Mouse (Mus musculus): ENCODE measurements around the gene Smok3c. TPM values are rescaled to one million over a fixed set of nuclear protein-coding genes. Genes with fewer than 3 reads are reported as not detected.
"Not testable (repeated sequence)": the region's sequence is repeated elsewhere in the genome, so short reads cannot be mapped to it uniquely, and the experiment has no call there.

The Smok3c gene
- polyA plus RNA-seq (2015; fragmentation: Nextera tagmentation; extraction: Ambion mirVana), result not detected in 2 replicates

GRCm38 (mm10) chr5:138052894-138053293, at the start of gene Smok3c:
Gene Smok3c, plus strand, starts transcription at chr5:138053194.
- not testable (repeated sequence) for H3K27ac ChIP-seq (ENCODE audit: low read depth, low read length); H3K36me3 ChIP-seq (ENCODE audit: control insufficient read depth, insufficient read depth); H3K4me2 ChIP-seq (replicated peaks; ENCODE audit: low read depth); H3K4me1 ChIP-seq (replicated peaks; ENCODE audit: control insufficient read depth, insufficient read depth, low read length); H3K27me3 ChIP-seq (replicated peaks; ENCODE audit: control insufficient read depth, insufficient read depth, low read length); ATAC-seq; H3K4me3 ChIP-seq (ENCODE audit: low read depth, low read length); H3K9me3 ChIP-seq (ENCODE audit: control insufficient read depth); H3K9ac ChIP-seq (ENCODE audit: low read depth, low read length)
- WGBS, result no CpG with 5 or more reads among the region's 5 CpGs

GRCm38 (mm10) chr5:138009437-138009836, 43.6 kb upstream of the Smok3c start:
- 81% methylated on average over 5 of the region's 5 CpGs for WGBS
- Histone ChIP-seq H3K4me3 (ENCODE audit: low read depth, low read length) (no peak overlapping the region), H3K27ac (ENCODE audit: low read depth, low read length) (no peak overlapping the region), H3K9me3 (ENCODE audit: control insufficient read depth) (no peaks in the 10 kb centered on the region), H3K4me1 (replicated peaks; ENCODE audit: control insufficient read depth, insufficient read depth, low read length) (no peaks in the 10 kb centered on the region), H3K36me3 (ENCODE audit: control insufficient read depth, insufficient read depth) (no peaks in the 10 kb centered on the region), H3K4me2 (replicated peaks; ENCODE audit: low read depth) (no peak overlapping the region), H3K9ac (ENCODE audit: low read depth, low read length) (no peak overlapping the region), H3K27me3 (replicated peaks; ENCODE audit: control insufficient read depth, insufficient read depth, low read length) (no peaks in the 10 kb centered on the region)
- ATAC-seq, result no peak
- no peak for TF ChIP-seq CTCF (IDR thresholded peaks at IDR 0.05; ENCODE audit: low read depth)

GRCm38 (mm10) chr5:138012382-138012781, 40.6 kb upstream of the Smok3c start:
- Histone ChIP-seq H3K9ac (ENCODE audit: low read depth, low read length) (no peak overlapping the region), H3K27me3 (replicated peaks; ENCODE audit: control insufficient read depth, insufficient read depth, low read length) (no peaks in the 10 kb centered on the region), H3K4me3 (ENCODE audit: low read depth, low read length) (no peak overlapping the region), H3K4me1 (replicated peaks; ENCODE audit: control insufficient read depth, insufficient read depth, low read length) (no peaks in the 10 kb centered on the region), H3K36me3 (ENCODE audit: control insufficient read depth, insufficient read depth) (no peaks in the 10 kb centered on the region), H3K27ac (ENCODE audit: low read depth, low read length) (no peak overlapping the region), H3K9me3 (ENCODE audit: control insufficient read depth) (no peaks in the 10 kb centered on the region), H3K4me2 (replicated peaks; ENCODE audit: low read depth) (no peak overlapping the region)
- 75% methylated on average over 5 of the region's 5 CpGs for WGBS
- no peak for ATAC-seq
- no peak for TF ChIP-seq CTCF (IDR thresholded peaks at IDR 0.05; ENCODE audit: low read depth)

DNA sequence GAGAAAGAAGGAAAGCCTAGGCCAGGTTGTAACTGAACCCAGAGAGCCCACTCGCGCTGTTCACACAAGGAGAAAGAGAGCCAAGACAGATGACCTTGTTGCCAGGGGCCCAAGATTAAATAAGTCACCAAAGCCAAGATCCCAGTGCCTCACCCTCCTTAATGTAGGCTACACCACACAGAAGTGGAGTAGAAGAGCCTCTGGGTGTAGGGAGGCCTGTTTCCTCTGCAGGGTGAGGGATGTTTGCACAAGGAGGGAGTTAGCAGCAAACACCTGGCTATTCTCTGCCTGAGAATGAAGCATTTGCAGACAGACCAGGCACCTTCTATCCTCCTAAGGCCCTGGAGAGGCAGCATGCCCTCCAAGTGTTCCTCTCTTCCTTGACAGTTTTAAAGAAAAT, 36.5 kb upstream of the Smok3c start:
- Histone ChIP-seq H3K27me3 (replicated peaks; ENCODE audit: control insufficient read depth, insufficient read depth, low read length) (no peaks in the 10 kb centered on the region), H3K4me3 (ENCODE audit: low read depth, low read length) (no peak overlapping the region), H3K4me1 (replicated peaks; ENCODE audit: control insufficient read depth, insufficient read depth, low read length) (no peaks in the 10 kb centered on the region), H3K27ac (ENCODE audit: low read depth, low read length) (no peak overlapping the region), H3K9ac (ENCODE audit: low read depth, low read length) (no peak overlapping the region), H3K9me3 (ENCODE audit: control insufficient read depth) (no peaks in the 10 kb centered on the region), H3K36me3 (ENCODE audit: control insufficient read depth, insufficient read depth) (no peaks in the 10 kb centered on the region), H3K4me2 (replicated peaks; ENCODE audit: low read depth) (no peak overlapping the region)
- 47% methylated on average over 2 of the region's 2 CpGs for WGBS
- TF ChIP-seq CTCF (IDR thresholded peaks at IDR 0.05; ENCODE audit: low read depth), result no peak
- ATAC-seq, result peak; percentile 60; the same call in 1 of the 2 replicates

- no peak overlapping the region for H3K27ac ChIP-seq (ENCODE audit: low read depth, low read length)
- TF ChIP-seq CTCF (IDR thresholded peaks at IDR 0.05; ENCODE audit: low read depth), result no peak
Observed at GRCm38 (mm10) chr5:138016997-138017396, 36.0 kb upstream of the Smok3c start.

DNA sequence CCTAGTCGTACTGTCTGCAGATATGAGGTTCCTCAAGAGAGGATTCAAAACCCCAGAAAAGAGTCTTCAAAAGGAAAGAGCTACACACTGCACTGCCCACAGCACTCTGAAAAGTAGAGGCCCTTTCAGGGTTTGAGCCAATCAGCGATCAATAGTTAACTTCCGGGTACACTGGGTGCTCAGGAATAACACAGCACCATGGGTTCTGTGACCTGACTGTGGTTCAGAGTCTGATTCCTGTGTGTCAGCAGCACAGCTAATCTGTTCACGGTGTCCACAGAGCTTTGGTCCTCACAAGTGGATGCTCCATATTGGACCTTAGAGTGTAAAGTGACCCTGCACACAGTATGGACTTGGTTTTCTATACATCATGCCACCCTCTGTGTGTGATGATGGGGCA, 33.4 kb upstream of the Smok3c start:
- H3K4me2 ChIP-seq (replicated peaks; ENCODE audit: low read depth); H3K27me3 ChIP-seq (replicated peaks; ENCODE audit: control insufficient read depth, insufficient read depth, low read length); ATAC-seq; H3K4me3 ChIP-seq (ENCODE audit: low read depth, low read length); H3K27ac ChIP-seq (ENCODE audit: low read depth, low read length); H3K9me3 ChIP-seq (ENCODE audit: control insufficient read depth); H3K9ac ChIP-seq (ENCODE audit: low read depth, low read length); H3K36me3 ChIP-seq (ENCODE audit: control insufficient read depth, insufficient read depth); H3K4me1 ChIP-seq (replicated peaks; ENCODE audit: control insufficient read depth, insufficient read depth, low read length): not testable (repeated sequence)
- 87% methylated on average over 3 of the region's 4 CpGs for WGBS

More at GRCm38 (mm10) chr5:138016997-138017396, 36.0 kb upstream of the Smok3c start:
- no peak overlapping the region for H3K4me2 ChIP-seq (replicated peaks; ENCODE audit: low read depth)
- no peak overlapping the region for H3K9ac ChIP-seq (ENCODE audit: low read depth, low read length)
- no peaks in the 10 kb centered on the region for H3K27me3 ChIP-seq (replicated peaks; ENCODE audit: control insufficient read depth, insufficient read depth, low read length)
- no peaks in the 10 kb centered on the region for H3K4me1 ChIP-seq (replicated peaks; ENCODE audit: control insufficient read depth, insufficient read depth, low read length)
- H3K9me3 ChIP-seq (ENCODE audit: control insufficient read depth), result no peaks in the 10 kb centered on the region
- no peak overlapping the region for H3K4me3 ChIP-seq (ENCODE audit: low read depth, low read length)
- H3K36me3 ChIP-seq (ENCODE audit: control insufficient read depth, insufficient read depth), result no peaks in the 10 kb centered on the region
- no peak for ATAC-seq

GRCm38 (mm10) chr5:138020961-138021479, 32.0 kb upstream of the Smok3c start, which contains the start of the genes Smok3a and Smok3b:
Gene Smok3a, plus strand, starts transcription at chr5:138021261.
Gene Smok3b, plus strand, starts transcription at chr5:138021429.
- H3K36me3 ChIP-seq (ENCODE audit: control insufficient read depth, insufficient read depth), result not testable (repeated sequence)

More at GRCm38 (mm10) chr5:138020961-138021479, 32.0 kb upstream of the Smok3c start, which contains the start of the genes Smok3a and Smok3b:
- H3K4me2 ChIP-seq (replicated peaks; ENCODE audit: low read depth); H3K27ac ChIP-seq (ENCODE audit: low read depth, low read length); ATAC-seq; H3K4me3 ChIP-seq (ENCODE audit: low read depth, low read length); H3K27me3 ChIP-seq (replicated peaks; ENCODE audit: control insufficient read depth, insufficient read depth, low read length); H3K9me3 ChIP-seq (ENCODE audit: control insufficient read depth); H3K4me1 ChIP-seq (replicated peaks; ENCODE audit: control insufficient read depth, insufficient read depth, low read length); H3K9ac ChIP-seq (ENCODE audit: low read depth, low read length): not testable (repeated sequence)
- WGBS, result 65% methylated on average over 3 of the region's 7 CpGs
